Mouse (Mus musculus) cerebellum, adult 9-11 months (tissue): ENCODE measurements at regions not wholly inside any gene's neighbourhood (a gene's known extent, or its start where the extent isn't known, plus 50 kb on each side); places are given as distances from the start of the nearest gene placed in this dataset.

Experiments used
- DNase-seq: peaks from one replicate; pipeline ENCODE4 v3.0.0; 2022

DNA sequence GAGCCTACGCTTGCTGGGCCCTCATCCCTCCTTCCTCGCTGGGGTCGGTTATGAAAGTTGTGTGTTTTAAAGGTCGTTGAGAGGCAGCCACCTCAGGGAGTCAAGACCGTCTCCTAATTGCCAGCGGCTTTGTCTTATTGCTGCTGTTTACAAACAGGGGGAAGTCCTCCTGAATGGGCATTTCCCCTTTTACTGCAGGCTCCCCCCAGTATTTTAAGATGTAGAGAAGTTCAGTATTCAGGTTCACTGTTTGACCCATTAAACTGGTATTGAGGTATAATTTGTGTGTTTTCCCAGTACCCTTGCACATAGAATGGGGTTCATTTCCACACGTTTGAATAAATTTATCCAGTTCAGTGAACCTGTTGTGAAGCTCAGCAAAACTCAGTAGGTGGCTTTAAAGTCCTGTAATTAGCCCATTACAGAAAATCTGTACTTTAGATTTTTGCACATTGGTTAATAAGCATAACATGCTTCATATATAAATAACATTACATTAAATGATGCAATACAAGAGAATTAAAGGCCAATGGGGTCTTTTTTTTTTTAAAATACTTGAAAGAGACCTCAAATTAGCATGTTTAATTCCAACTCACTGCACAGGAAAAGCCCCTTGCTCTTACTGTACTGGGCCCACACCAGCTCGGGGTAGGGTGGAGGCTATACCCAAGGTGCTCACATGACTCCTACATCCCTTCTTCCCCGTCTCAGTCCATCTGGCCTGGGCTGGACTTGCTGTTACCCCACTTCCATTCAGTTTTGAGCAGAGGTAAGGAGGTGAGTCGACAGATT lies 63.7 kb downstream of the Nkx2-1 start:
- no peak for DNase-seq

DNA sequence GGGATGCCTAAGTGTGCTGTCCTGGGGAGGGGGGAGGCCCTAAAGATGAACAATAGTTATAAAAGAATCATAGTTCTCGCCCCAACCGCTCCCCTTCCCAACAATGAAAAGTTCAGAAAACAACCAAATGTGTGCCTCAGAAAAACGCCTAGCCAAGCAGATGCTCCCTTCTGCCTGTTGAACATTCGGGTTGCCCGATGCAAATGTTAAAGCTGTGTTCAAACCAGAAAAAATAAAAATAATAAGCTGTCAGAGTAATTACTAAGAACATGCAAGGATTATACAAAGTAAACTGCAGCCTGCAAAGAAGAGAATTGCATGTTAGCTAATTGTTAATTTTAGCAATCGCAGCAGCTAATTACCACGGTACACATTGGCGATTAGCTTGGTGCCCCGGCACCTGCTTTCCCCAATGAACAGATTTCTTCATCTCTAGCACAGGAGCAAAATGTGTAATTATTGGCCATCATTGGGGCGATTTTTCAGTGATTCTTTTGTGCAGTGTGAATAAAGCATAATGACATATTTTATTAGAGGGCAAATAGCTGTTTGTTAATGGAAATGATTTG lies 65.7 kb downstream of the Nkx2-1 start:
- no peak for DNase-seq

DNA sequence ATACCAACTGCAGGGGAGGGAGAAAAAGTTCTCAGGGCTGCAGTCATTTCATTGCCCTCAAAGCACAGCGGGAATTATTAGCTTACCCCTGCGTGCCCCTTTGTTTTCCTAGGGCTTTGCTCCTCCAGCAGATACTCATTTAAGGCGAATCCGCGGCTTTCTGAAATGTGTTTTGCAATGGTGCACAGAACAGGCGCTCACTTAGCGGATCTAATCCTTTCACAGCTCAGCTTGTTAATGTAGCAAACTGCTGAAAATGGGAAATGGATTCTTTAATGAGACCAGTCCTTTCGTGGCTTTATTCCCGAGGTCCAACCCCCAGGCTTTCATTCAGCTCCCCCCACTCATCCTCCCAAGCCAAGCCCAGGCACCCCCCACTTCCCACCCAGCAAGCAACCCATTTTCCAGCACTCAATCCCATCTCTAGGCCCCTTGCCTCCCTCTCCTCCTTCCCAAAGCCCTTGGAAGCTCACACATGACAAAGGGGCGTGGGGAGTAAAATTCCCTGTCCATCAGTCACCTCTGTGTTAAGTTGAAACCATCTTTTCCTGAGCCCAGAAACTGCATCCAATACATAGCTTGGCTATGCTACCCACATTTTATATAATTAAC lies 77.1 kb downstream of the Nkx2-1 start:
- no peak for DNase-seq

DNA sequence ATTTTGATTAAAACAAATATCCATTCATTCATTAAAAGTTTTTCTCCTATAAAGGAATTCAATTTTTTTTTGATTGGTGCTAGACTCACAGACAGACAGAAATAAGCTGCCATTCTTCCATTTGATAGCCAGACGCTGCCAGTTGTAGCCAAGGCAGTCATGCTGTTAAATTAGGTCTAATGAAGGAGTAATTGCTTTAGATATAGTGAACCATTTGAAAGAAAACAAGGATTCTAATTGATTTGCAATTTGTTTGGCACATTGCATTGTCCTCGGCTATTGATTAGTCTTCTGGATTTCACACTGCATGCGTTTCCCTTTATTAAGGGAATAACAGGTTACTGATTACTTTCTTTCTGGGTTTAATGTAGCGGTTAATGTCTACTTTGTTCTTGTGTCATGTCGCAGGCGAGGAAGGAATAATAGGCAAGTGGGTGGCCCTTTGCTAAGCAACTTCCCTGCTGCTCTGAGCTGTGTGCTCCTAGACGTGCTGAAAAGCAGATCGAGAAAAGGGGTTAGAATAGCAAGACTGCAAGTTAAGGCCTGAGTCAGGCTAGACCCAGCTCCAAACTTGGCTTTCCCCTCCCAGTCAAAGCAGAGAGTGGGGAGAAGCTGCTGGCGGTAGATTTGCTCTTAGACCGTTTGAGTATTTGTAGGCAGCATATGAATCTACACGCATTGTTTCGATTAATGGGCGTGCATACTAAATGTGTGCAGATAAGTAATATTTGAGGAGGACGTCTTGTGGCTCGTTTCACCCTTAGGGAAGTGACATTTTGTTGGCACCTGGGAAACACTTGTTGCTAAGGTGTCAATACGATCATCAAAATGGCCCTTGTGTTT lies 77.8 kb downstream of the Nkx2-1 start:
- DNase-seq = no peak

DNA sequence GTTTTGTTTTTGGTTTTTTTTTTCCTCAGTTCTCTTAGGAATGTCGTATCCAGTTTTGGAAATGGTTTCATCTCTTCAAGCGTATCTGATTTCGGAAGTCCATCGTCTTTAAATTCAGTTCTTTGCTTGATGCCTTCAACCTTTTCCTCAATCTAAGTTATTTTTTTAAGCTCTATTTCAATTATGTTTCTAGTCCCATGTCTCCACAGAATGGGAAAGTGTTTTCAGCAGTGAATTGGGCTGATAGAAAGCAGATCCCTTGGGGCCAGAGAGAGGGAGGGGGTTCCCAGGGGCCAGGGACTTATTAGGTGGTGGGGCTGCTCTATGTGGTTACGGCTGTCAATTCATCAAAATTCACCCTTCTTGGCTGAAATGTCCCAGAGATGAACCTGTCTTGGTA lies 78.8 kb downstream of the Nkx2-1 start:
- no peak for DNase-seq

DNA sequence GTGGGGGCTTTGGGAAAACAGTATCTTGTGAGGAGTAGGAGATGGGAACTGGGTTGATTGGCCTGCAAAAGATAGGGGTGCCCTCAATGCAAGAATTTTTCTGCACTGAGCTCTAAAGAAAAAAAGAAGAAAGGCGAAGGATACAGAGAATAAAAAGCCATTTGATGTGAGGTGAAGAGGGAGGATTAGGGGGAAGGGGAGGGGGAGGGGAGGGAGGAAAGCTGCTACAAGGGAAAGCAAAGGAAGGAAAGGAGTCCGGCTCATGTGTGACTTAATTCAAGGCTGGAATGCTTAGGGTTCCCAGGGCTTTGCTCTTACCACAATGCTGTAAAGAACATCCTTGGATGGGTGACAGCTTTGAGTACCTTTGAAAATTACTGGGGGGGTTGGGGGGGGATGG lies 79.4 kb downstream of the Nkx2-1 start:
- no peak for DNase-seq

DNA sequence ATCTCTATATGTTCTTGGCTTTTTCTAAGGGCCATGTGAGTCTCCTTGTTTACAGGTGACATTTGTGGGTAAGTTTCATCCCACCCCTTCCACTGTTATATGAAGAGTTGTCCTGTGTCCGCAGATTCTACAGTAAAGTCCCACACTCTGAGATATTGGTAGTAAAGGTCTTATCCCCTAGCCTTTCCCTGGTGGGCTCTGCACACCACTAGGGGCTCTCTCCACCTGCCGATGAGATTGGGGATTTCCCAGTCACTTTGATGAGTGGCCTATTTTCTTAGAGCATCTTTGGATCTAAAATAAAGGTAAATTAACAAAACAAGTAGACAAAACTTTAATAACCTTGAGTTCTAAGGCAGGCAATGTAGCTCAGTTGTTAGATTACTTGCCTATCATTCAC lies 86.4 kb downstream of the Nkx2-1 start:
- DNase-seq = no peak

DNA sequence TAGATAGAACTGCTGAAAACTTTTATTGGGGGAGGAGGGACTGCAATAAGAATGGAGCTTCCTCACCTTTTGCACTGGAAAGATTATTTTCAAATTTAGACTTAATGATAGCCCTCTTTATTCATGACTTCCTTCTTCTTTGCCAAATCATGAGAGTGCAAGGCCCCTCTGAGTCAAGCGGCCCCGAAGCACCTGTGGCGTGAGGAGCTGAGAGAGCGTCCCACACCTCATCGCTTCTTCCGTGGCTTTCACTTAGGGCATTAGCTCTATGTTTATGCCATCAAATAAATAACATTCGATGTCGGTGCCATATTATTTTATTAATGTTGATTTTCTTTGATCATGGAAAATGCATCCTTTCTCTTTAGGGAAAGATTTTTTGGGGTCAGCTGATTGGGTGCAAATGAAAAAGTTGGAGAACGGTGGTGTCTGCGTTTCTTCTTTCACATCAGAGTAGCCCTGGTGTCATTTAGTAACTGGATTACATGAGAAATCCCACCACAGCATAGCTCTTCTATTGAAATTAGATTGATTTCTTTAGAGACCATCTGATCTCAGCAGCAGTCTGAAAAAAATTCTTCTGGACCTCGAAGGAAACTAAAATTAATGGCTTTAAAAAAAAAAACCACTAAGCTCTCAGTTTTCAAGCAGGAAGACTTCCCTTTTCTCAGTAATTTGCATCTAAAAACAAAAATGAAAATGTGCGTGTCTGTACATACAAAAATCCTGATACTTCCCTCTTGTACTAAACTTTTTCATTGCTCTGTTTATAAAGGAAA lies 87.7 kb downstream of the Nkx2-1 start:
- DNase-seq = no peak

DNA sequence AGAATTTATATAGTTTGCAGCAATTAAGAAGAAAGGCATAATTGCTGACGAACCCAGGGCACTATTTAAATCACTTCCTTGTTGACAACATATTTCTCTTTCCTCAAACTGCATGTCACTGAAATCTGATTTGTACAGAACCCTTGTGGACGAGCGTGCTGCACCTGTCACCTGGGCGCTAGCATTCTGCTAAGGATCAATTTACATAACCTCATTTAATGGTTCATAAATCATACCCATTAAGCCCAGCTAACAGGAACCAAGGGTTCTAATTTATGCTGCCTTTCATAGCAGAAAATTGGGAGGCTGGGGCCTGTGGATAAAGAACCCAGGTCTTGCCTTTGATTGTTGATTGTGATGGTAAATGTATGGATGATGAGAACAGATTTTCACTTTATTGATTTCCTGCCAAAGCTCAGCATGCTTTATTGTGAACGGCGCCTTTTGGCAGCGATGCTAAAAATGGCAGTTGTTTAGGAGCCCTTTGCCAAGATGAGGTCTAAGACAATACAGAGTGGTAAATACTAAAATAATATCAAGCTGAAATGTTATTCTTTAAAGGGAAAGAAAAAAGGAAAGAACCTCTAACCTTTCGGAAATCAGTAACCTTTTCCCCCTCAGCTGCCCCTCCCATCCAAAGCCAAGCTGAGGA lies 95.4 kb downstream of the Nkx2-1 start:
- peak; percentile 11 for DNase-seq

DNA sequence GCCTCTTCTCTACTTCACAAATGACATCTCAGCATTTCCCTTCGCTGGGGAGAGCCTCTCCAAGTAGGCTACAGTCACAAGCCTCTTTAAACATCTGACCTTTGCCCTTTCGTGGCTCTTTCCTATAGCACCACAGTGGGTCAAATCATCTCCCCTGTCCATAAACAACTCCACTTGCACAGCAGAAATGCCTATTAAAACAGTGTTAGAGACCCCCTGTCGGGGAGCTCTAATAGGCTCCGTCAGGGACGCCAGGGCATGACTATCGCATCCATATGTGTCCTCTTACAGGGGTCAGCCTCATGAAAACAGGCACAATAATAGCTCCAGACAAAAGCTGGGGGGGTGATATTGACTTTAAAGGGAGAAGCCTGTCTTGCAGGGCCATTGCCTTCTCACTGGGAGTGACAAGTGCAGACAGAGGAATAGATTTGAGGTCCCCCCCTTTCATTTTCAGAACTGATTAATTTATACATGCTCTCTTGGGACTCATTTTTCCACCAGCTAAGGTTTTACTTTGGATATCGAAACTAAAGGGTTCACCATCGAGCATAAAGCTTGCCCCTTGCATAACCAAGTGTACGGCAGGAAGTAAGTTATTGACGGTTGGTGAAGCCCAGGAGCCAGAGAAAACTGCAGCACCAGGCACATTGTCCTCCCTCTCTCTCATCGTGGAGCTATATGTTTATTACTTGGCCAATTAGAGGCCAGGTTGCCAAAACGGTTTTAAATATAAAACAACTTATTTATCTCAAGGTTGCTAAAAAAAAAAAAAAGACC lies 94.6 kb upstream of the Mbip start:
- no peak for DNase-seq

DNA sequence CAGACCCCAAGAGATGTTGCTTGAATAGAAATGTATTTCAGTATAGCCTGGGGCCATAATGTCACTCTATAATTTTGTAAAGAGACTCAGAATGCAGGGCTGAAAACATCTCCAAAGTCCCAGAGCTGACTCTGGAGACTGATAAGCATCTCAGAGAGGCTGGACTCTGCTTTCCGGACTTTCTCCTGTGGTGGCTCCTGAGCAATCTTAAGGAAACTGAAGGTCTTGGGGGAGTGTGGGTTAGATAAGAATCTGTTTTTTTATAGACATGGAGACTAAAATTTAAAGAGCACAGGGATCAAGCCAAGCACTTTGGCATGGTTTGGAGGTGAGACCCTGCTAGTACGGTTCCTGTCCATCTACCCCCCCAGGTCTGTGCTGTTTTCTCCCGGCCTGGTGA lies 92.7 kb upstream of the Mbip start:
- no peak for DNase-seq

DNA sequence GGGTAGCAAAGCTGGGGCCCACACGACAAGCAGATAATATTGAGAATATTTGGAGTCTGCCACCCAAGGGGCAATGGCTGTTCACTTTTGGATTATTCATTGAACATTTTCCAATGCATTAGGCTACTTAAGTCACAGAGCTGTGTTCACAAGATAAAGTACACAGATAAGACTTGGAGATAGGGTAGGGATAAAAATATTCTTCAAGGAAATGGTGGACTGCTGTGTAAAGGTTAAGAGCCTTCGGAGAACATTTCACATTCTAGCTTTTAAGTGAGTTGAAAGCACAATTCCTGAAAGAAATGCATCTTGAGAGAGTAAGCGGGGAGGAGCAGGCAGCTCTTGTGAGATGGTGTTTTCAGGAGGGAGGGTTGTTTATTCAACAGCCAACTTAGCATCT lies 92.3 kb upstream of the Mbip start:
- DNase-seq = no peak

DNA sequence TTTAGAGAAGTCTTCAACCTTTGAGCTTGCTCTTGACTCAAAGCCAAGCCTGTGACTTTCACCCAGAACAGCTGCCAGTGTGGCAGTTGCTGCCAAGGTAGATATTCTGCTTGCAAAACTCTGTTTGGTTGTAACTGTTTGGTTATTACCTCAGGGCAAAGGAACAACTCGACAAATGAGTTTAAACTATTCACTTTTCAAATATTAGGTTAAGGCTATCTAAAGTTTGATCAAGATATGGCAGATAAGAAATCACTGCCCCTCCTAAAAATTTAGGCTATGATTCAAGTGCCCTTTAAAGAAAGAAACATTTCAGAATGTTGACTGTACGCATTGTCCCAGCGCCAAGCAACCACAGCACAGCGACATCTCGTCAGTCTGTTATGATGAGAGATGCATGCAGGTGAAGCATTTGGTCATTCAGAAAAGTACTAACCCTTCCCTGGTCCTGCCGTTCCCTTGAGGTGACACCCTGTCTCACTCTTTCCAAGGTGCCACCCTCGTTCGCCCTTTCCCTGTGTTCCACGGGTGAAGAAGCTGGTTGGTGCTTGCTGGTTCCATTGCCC lies 81.1 kb upstream of the Mbip start:
- DNase-seq = no peak

DNA sequence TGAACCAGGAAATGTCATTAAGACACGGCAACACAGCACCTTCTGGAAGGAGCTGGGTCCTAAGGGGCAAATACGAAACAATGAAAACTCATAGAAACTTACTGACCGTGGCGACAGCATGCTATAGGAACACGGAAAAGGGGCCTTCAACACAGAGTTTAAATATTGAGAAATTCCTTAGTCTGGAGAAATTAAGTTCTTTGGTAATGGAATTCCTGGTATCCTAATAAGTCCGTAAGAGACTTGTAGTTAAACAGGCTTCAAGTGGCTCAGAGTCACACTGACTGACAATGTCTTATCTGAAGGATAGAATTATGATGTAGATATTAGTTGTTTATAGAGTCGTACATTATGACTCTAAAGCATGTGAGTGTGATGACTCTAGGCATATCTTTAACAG lies 70.4 kb upstream of the Mbip start:
- no peak for DNase-seq

DNA sequence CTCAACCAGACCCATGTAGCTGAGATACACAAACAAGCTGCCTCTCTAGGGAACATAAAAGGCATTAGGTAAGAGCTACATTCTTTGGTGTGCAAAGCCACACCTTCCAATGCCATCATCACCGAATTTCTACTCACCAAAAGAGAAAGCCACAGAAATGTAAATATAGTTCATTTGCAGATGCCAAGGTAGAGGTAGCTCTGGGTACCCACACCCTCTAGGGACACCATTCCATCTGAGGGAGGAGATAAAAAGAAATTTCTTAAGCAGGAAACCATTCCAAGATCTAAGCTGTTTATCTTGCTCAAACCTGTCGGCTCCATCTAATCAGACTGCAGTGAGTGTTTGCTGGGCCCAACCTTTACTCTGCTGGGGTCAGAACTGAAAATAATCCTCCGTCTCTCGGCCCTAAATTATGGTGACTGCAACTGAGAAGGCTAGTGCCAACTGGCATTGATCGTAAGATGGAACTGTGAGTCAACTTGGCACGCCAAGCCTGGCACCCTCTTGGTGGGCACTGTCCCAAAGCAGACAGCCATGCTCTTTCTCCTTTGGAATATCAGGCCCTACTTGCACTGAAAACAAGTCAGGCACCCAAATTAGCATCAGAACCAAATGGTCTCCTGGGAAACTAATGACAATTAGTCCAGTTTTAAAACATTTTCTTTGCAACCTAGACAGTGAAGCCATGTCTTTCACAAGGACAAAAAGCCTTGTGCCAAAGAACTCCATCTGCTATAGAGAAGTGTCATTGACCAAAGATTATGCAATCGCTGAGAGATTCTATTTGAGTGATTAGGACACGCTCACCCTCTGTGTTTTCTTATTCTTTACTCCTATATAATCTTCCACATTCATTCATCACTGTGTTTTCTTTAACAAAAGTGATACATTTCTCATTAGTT lies 69.4 kb upstream of the Mbip start:
- DNase-seq = peak; percentile 84

DNA sequence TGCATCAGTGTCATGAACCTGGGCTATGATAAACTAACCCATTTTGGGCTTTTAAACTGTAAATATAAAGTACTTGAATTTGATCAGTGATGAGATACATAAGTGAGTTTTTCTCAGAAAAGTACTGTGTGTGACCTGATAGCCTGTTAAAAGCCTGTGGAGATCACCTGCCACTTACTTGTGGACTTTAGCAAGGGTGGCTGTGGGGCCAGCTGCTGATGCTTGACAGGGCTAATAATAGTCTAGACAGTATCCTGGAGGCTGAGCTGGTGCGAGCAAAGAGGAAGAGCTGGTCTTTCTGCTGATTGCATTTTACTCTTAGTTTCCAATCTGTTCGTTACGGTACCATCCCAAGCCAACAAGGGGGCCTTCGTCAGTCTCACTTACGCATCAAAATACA lies 60.0 kb upstream of the Mbip start:
- no peak for DNase-seq

DNA sequence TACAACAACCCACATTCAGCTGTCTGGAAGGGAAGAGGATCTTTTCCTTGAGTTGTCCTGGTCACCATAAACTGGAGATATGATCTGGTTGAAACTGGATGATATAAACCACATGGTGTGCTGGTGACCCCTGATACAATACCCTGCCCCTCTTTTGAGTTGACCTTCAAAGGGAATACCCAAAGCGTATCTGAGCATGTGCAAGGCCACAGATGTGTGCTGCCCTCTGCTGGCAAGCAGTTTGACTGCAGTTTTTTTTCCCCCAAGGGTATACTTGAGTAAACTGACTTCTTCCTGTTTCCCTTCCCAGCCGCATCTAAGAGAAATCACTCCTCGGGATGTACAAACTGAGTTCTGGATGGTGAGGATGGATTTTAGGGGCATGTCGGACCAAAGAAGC lies 59.1 kb upstream of the Mbip start:
- no peak for DNase-seq

DNA sequence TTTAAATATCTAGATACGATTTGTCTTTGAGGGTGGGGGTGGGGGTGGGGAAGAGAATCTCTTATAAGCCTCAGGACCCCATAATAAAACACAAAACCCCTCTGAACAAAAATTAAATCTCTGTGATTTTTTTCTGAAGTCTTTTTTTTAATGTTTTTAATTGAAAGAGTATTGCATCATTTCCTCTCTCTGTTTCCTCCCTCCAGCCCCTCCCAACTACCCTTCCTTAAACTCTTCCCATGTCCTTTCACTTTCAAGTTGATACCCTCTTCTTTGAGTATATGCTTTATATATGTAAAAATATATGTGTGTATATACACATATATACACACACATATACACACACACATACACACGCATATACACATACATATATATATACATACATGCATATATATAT lies 58.6 kb upstream of the Mbip start:
- DNase-seq = no peak

DNA sequence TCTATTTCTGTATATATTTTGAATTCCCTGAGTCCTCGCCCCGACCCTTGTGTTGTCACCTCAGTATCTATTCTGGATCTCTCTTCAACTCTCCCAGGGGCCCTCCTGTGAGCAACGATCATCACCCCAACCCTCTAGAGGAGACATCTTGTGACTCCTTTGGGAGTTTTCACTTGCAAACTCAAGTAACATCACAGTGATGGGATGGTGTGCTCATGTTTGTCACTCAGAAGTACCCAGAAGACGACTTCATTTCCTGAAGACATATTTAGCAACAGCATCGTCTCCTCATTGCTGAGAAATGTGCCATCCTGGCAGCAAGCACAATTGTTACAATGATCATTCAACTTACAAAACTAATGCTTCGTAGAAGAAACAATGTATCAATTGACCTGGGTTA lies 57.9 kb upstream of the Mbip start:
- DNase-seq = no peak

DNA sequence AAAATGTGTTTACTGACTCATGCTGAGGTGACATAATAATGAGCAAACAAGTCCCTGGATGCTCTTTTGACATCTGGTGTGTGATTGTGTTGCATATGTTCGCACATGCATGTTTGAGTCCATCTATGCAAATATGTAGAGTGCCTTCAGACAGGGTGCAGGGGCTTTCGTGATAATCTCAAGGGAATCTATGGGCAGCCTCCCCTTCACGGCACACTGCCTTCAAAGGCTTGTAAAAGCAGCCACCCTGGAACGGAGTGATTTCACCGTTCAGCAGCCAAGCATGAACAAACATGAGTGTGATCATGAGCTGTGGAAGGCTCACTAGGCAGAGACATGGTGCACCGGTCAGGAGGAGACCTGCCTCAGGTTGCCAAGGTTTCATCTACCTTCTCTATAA lies 57.1 kb upstream of the Mbip start:
- no peak for DNase-seq
